Mouse (Mus musculus): Measurements from ENCODE around the gene Dennd1c.

The Dennd1c gene

GRCm38 (mm10) chr17:57078336-57078735 is at the start of gene Dennd1c:
Gene Dennd1c (minus strand): TSS chr17:57078514.
- peak; percentile 65 to 67 for DNase-seq

GRCm38 (mm10) chr17:57125853-57126622 is 47.7 kb upstream of the Dennd1c start:
- DNase-seq, result no peak

GRCm38 (mm10) chr17:57124792-57125191 is 46.5 kb upstream of the Dennd1c start:
- no peak for DNase-seq

GRCm38 (mm10) chr17:57123192-57124118 is 45.1 kb upstream of the Dennd1c start:
- no peak for DNase-seq

GRCm38 (mm10) chr17:57121856-57122255 is 43.5 kb upstream of the Dennd1c start:
- no peak for DNase-seq

GRCm38 (mm10) chr17:57118524-57119349 is 40.4 kb upstream of the Dennd1c start:
- no peak for DNase-seq

- DNase-seq, result no peak
These were observed 38.5 kb upstream of the Dennd1c start for GRCm38 (mm10) chr17:57116801-57117200.

GRCm38 (mm10) chr17:57112768-57113474 is 34.6 kb upstream of the Dennd1c start:
- no peak for DNase-seq

- no peak for DNase-seq
These were observed 31.7 kb upstream of the Dennd1c start for GRCm38 (mm10) chr17:57110005-57110404.

- DNase-seq, result no peak
These were observed 30.4 kb upstream of the Dennd1c start for GRCm38 (mm10) chr17:57108666-57109171.

- no peak for DNase-seq
These were observed 29.8 kb upstream of the Dennd1c start for GRCm38 (mm10) chr17:57108040-57108665.

GRCm38 (mm10) chr17:57107064-57107463 is 28.8 kb upstream of the Dennd1c start:
- DNase-seq, result no peak

GRCm38 (mm10) chr17:57106035-57106368 is 27.7 kb upstream of the Dennd1c start:
- DNase-seq, result no peak

GRCm38 (mm10) chr17:57105181-57106034 is 27.1 kb upstream of the Dennd1c start, which contains the start of gene Tnfsf9:
Gene Tnfsf9 (plus strand): TSS chr17:57105325.
- peak in 1 of 2 experiments; percentile 35 for DNase-seq

- DNase-seq, result no peak
These were observed 26.2 kb upstream of the Dennd1c start for GRCm38 (mm10) chr17:57104496-57104895.

GRCm38 (mm10) chr17:57102276-57102675 is 24.0 kb upstream of the Dennd1c start:
- no peak for DNase-seq

- no peak for DNase-seq
These were observed 21.5 kb upstream of the Dennd1c start for GRCm38 (mm10) chr17:57099629-57100325.

- no peak for DNase-seq
These were observed 20.0 kb upstream of the Dennd1c start for GRCm38 (mm10) chr17:57098321-57098720.

- DNase-seq, result peak; percentile 68 to 92
These were observed 18.3 kb upstream of the Dennd1c start for GRCm38 (mm10) chr17:57096623-57096920.

All from spleen, adult 18-20 months (tissue).